Mouse (Mus musculus): Measurements from ENCODE around the gene Hvcn1.
"Not testable (repeated sequence)": the region's sequence is repeated elsewhere in the genome, so short reads cannot be mapped to it uniquely, and the experiment has no call there.

The Hvcn1 gene

GRCm38 (mm10) chr5:122204180-122204579 is 2.4 kb upstream of the Hvcn1 start:
- no peak for DNase-seq (ENCODE audit: low read depth, low spot score)

- DNase-seq (ENCODE audit: low read depth, low spot score) = no peak
Observed at GRCm38 (mm10) chr5:122208909-122209308, 2.3 kb downstream of the Hvcn1 start.

- no peak for DNase-seq (ENCODE audit: low read depth, low spot score)
Observed at GRCm38 (mm10) chr5:122209591-122210368, 3.2 kb downstream of the Hvcn1 start.

- DNase-seq (ENCODE audit: low read depth, low spot score) = no peak
Observed at GRCm38 (mm10) chr5:122210890-122211289, 4.3 kb downstream of the Hvcn1 start.

- no peak for DNase-seq (ENCODE audit: low read depth, low spot score)
Observed at GRCm38 (mm10) chr5:122212125-122212524, 5.5 kb downstream of the Hvcn1 start.

- DNase-seq (ENCODE audit: low read depth, low spot score) = not testable (repeated sequence)
Observed at GRCm38 (mm10) chr5:122212820-122213219, 6.2 kb downstream of the Hvcn1 start.

GRCm38 (mm10) chr5:122213861-122214260 is 7.3 kb downstream of the Hvcn1 start:
- DNase-seq (ENCODE audit: low read depth, low spot score) = no peak

GRCm38 (mm10) chr5:122217636-122218035 is 11.0 kb downstream of the Hvcn1 start:
- DNase-seq (ENCODE audit: low read depth, low spot score) = no peak

GRCm38 (mm10) chr5:122218109-122218905 is 11.7 kb downstream of the Hvcn1 start:
- DNase-seq (ENCODE audit: low read depth, low spot score) = no peak

- DNase-seq (ENCODE audit: low read depth, low spot score) = no peak
Observed at GRCm38 (mm10) chr5:122218928-122219327, 12.3 kb downstream of the Hvcn1 start.

- no peak for DNase-seq (ENCODE audit: low read depth, low spot score)
Observed at GRCm38 (mm10) chr5:122219655-122220629, 13.3 kb downstream of the Hvcn1 start.

- no peak for DNase-seq (ENCODE audit: low read depth, low spot score)
Observed at GRCm38 (mm10) chr5:122221085-122221484, 14.5 kb downstream of the Hvcn1 start.

GRCm38 (mm10) chr5:122224291-122224690 is 17.7 kb downstream of the Hvcn1 start:
- DNase-seq (ENCODE audit: low read depth, low spot score) = no peak

GRCm38 (mm10) chr5:122228271-122228765 is 21.7 kb downstream of the Hvcn1 start:
- DNase-seq (ENCODE audit: low read depth, low spot score) = no peak

- no peak for DNase-seq (ENCODE audit: low read depth, low spot score)
Observed at GRCm38 (mm10) chr5:122228772-122229171, 22.2 kb downstream of the Hvcn1 start.

GRCm38 (mm10) chr5:122230816-122231215 is 24.2 kb downstream of the Hvcn1 start:
- DNase-seq (ENCODE audit: low read depth, low spot score) = no peak

- no peak for DNase-seq (ENCODE audit: low read depth, low spot score)
Observed at GRCm38 (mm10) chr5:122231431-122231830, 24.8 kb downstream of the Hvcn1 start.

- no peak for DNase-seq (ENCODE audit: low read depth, low spot score)
Observed at GRCm38 (mm10) chr5:122232004-122232403, 25.4 kb downstream of the Hvcn1 start.

GRCm38 (mm10) chr5:122233077-122233581 is 26.5 kb downstream of the Hvcn1 start:
- no peak for DNase-seq (ENCODE audit: low read depth, low spot score)

- DNase-seq (ENCODE audit: low read depth, low spot score) = no peak
Observed at GRCm38 (mm10) chr5:122233695-122234094, 27.1 kb downstream of the Hvcn1 start.

Measured in retina, adult 2 months (tissue).